Mouse (Mus musculus) Patski (cell line): ENCODE data around the gene Trip4. TPM values are rescaled to one million over a fixed set of nuclear protein-coding genes. Genes with fewer than 3 reads are reported as not detected.

Experiments
- ATAC-seq: fragments of 100-300 bp; one replicate; pipeline ENCODE4 v1.8.0; 2021
- CTCF ChIA-PET: fragments of 350-600 bp; sonication (Branson Sonifier 250); formaldehyde crosslinking; loops from one replicate; lab custom pipeline; 2022; ENCODE audit warnings: inconsistent platforms; lab: Charles Lee
- POLR2A ChIA-PET: fragments of 350-600 bp; sonication (Branson Sonifier 250); formaldehyde crosslinking; loops from one replicate; lab custom pipeline; 2022; ENCODE audit warnings: antibody characterized with exemption, inconsistent platforms; lab: Charles Lee
- DNase-seq: peaks from one replicate; pipeline ENCODE4 v3.0.0-alpha.2; 2011; ENCODE audit warnings: low read depth, low spot score
- H3K27me3 ChIP-seq: fragments of 371-371 bp; one replicate; pipeline ENCODE4 v1.5.1; 2021
- CTCF ChIP-seq: fragments of 100-300 bp; IDR thresholded peaks from one replicate; pipeline ENCODE4 v1.5.1; 2021
- in situ Hi-C: fragments of 300-500 bp; cut with MboI; formaldehyde crosslinking; loops from 3 replicates; pipeline ENCODE4 v1.11.1; 2018; ENCODE audit warnings: low pct_unique_long_range_greater_than_20kb, mixed read lengths
- polyA plus RNA-seq: library from polyadenylated mRNA; unstranded; gene quantifications from one replicate; pipeline ENCODE4 v1.2.3, GENCODE M21; 2021

The Trip4 gene
- polyA plus RNA-seq, result 41.0 TPM

- DNase-seq (peak; percentile 91), ATAC-seq (peak; percentile 90)
- in situ Hi-C loops, result loop anchor here (5.0 kb wide), 1 partner anchor 99 kb away; no protein-coding TSS in a partner anchor
- ChIA-PET CTCF (interaction anchor here (0.6 to 1.6 kb wide), 9 partner anchors 11 to 229 kb away, joined by 3 to 8 read pairs (median 3); no protein-coding TSS in a partner anchor), POLR2A (interaction anchor here (0.6 to 2.2 kb wide), 3 partner anchors 17 to 611 kb away, joined by 3 to 8 read pairs (median 4); partner anchors contain the start of gene Pclaf)
- TF ChIP-seq CTCF, result peak; percentile 62
- H3K27me3 ChIP-seq, result no peaks in the 10 kb centered on the region
Measured at GRCm38 (mm10) chr9:65908394-65909300, at the start of gene Trip4, which contains the start of gene Csnk1g1. Gene Trip4 (minus strand): TSS chr9:65908794. Gene Csnk1g1 (plus strand): TSS chr9:65908924.

GRCm38 (mm10) chr9:65951082-65951587, 42.5 kb upstream of the Trip4 start:
- TF ChIP-seq CTCF, result no peak
- in situ Hi-C loops, result no loop called here
- no peak for ATAC-seq
- DNase-seq, result no peak
- CTCF ChIA-PET, result interaction anchor here (1.2 to 1.5 kb wide), 2 partner anchors 20 to 43 kb away, joined by 3 to 4 read pairs; partner anchors contain the start of genes Csnk1g1 and Trip4
- POLR2A ChIA-PET, result interaction anchor here (0.6 kb wide), 1 partner anchor 10 kb away, joined by 5 read pairs; no protein-coding TSS in a partner anchor
- no peaks in the 10 kb centered on the region for H3K27me3 ChIP-seq

- in situ Hi-C loops, result no loop called here
- H3K27me3 ChIP-seq, result no peaks in the 10 kb centered on the region
- DNase-seq (no peak), ATAC-seq (no peak)
- no peak for TF ChIP-seq CTCF
- CTCF ChIA-PET, result no interaction called here
- POLR2A ChIA-PET, result no interaction called here
Measured at GRCm38 (mm10) chr9:65937566-65937965, 29.0 kb upstream of the Trip4 start.

GRCm38 (mm10) chr9:65929826-65930225, 21.2 kb upstream of the Trip4 start:
- ChIA-PET POLR2A (interaction anchor here (0.5 kb wide), 1 partner anchor 224 kb away, joined by 4 read pairs; no protein-coding TSS in a partner anchor), CTCF (no interaction called here)
- DNase-seq, result no peak
- in situ Hi-C loops, result no loop called here
- no peak for ATAC-seq
- no peaks in the 10 kb centered on the region for H3K27me3 ChIP-seq
- no peak for TF ChIP-seq CTCF

- ATAC-seq, result no peak
- no peak for DNase-seq
- ChIA-PET CTCF (no interaction called here), POLR2A (no interaction called here)
- no peaks in the 10 kb centered on the region for H3K27me3 ChIP-seq
- in situ Hi-C loops, result no loop called here
- TF ChIP-seq CTCF, result no peak
Measured at GRCm38 (mm10) chr9:65928456-65928855, 19.9 kb upstream of the Trip4 start.

DNA sequence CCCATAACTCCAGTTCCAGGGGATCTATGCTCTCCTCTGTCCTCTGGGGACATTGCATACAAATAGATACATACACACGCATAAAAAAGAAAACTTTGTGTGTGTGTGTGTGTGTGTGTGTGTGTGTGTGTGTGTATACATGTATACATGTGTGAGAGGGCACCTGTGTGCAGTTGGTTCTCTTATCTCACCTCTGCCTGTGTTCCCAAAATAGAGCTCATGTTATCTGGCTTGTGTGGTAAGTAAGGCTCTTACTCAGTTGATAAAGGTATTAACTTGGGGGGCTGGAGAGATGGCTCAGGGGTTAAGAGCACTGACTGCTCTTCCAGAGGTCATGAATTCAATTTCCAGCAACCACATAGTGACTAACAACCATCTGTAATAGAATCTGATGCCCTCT, 8.4 kb upstream of the Trip4 start:
- no peak for TF ChIP-seq CTCF
- DNase-seq (no peak), ATAC-seq (no peak)
- CTCF ChIA-PET, result no interaction called here
- POLR2A ChIA-PET, result interaction anchor here (0.6 kb wide), 1 partner anchor 71 kb away, joined by 5 read pairs; no protein-coding TSS in a partner anchor
- H3K27me3 ChIP-seq, result no peaks in the 10 kb centered on the region
- in situ Hi-C loops, result no loop called here

DNA sequence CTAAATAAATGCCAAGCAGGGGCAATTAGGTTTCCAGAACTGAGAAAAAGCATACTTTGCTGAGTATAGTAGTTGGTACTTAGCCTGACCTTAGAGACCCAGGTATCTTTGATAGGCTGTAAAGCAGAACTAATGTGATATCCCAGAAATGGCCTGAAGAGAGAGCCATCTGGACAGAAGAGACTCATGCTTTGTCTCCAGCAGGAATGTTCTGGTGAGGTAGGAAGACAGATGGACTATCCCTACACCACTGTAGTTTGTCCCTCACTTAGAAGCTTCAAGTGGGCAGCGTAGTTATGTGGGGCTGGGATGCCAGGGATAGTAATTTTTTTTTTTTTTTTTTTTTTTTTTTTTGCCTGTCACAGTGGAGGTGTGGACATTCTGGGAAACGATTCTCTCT, 5.4 kb upstream of the Trip4 start:
- no peak for TF ChIP-seq CTCF
- in situ Hi-C loops, result no loop called here
- POLR2A ChIA-PET, result no interaction called here
- H3K27me3 ChIP-seq, result no peaks in the 10 kb centered on the region
- CTCF ChIA-PET, result interaction anchor here (1.0 kb wide), 1 partner anchor 8 kb away, joined by 3 read pairs; no protein-coding TSS in a partner anchor
- DNase-seq (no peak), ATAC-seq (no peak)

- CTCF ChIA-PET, result interaction anchor here (1.6 kb wide), 1 partner anchor 13 kb away, joined by 8 read pairs; no protein-coding TSS in a partner anchor
- no peaks in the 10 kb centered on the region for H3K27me3 ChIP-seq
- TF ChIP-seq CTCF, result no peak
- in situ Hi-C loops, result loop anchor here (5.0 kb wide), 1 partner anchor 97 kb away; no protein-coding TSS in a partner anchor
- ATAC-seq (no peak), DNase-seq (no peak)
- POLR2A ChIA-PET, result no interaction called here
Measured at GRCm38 (mm10) chr9:65909837-65910236, 1.2 kb upstream of the Trip4 start.

DNA sequence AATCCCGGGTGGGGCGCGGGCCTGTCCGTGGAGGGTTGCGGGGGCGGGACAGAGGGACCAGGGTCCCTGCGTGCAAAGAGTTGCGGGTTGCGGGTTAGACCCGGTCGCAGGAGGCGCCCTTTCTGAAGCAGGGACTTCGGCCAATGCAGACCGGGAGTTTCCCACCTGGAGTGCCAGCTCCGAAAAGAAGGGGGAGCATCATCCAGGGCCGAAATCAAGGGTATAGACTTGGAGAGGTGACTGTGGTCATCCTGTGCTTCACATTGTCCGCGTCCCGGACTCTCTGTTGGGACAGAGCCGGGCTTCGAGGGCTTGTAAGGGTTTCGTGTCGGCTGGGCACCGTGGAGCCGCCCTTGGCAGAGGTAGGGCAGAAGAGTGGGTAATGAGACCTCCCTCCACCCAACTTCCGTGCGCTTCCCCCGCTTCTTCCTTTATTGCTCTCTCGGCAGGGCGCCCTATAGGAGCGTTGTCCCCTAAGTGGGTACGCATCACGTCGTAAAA, 757 bp upstream of the Trip4 start:
- ATAC-seq (peak; percentile 58), DNase-seq (peak; percentile 4)
- ChIA-PET POLR2A (interaction anchor here (2.2 kb wide), 1 partner anchor 17 kb away, joined by 8 read pairs; no protein-coding TSS in a partner anchor), CTCF (interaction anchor here (1.6 kb wide), 2 partner anchors 12 to 94 kb away, joined by 6 to 8 read pairs; no protein-coding TSS in a partner anchor)
- in situ Hi-C loops, result loop anchor here (5.0 kb wide), 1 partner anchor 98 kb away; no protein-coding TSS in a partner anchor
- no peaks in the 10 kb centered on the region for H3K27me3 ChIP-seq
- TF ChIP-seq CTCF, result peak; percentile 52

DNA sequence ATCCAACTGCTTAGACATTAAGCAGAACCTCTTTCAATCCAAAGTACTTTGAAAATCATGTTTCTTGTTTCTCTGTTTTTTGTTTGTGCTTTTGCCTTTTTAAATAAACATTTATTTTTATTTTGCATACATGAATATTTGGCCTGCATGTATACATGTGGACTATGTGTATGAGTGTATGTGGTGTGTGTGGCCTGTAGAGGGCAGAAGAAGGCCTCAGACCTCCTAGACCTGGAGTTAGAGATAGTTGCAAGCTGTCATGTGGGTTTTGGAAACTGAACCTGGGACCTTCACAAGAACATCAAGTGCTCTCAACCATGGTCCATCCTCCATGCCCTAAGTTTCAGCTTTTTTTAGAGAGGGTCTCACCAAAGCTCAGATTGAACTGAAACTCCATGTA, 5.2 kb downstream of the Trip4 start:
- in situ Hi-C loops, result no loop called here
- DNase-seq, result no peak
- CTCF ChIA-PET, result no interaction called here
- no peak for ATAC-seq
- no peaks in the 10 kb centered on the region for H3K27me3 ChIP-seq
- POLR2A ChIA-PET, result no interaction called here
- peak; percentile 41 for TF ChIP-seq CTCF
